Mouse (Mus musculus) kidney, postnatal 36 days (tissue): ENCODE measurements at regions not wholly inside any gene's neighbourhood (a gene's known extent, or its start where the extent isn't known, plus 50 kb on each side); places are given as distances from the start of the nearest gene placed in this dataset.

Experiments
- DNase-seq, 2 experiments: peaks; one replicate each; pipeline ENCODE4 v3.0.0; 2021 to 2022; ENCODE audit warnings: mixed read lengths in 2 of 2

DNA sequence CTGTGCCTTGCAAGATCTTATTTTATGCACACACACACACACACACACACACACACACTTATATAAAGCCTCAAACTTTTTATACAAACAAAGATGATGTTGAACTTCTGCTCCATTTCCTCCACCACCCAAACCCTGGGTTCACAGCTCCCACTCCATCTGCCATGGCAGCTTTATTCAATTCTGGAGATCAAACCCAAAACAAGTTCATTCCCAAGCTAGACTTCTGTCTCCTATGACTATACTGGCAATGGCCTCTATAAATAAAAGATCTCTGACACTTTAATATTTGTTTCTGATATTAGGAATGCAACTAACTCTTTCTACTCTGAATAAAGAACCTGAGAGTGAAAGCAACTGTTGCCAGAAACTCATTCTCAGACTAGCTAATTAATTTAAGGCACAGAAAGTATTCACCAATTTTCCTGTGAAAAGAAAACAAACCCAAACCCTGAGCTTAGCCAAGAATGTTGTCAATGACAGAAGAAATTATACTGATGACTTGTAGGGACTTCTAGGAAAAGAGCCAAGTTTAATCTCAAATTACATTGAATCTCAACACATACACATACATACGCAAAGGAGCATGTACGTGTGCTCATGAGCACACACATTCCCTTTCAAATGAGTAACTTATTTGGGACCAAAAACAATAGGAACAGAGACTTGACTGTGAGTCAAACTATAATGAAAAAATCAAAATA is 695.1 kb upstream of the 4930412O13Rik start:
- no peak for DNase-seq

DNA sequence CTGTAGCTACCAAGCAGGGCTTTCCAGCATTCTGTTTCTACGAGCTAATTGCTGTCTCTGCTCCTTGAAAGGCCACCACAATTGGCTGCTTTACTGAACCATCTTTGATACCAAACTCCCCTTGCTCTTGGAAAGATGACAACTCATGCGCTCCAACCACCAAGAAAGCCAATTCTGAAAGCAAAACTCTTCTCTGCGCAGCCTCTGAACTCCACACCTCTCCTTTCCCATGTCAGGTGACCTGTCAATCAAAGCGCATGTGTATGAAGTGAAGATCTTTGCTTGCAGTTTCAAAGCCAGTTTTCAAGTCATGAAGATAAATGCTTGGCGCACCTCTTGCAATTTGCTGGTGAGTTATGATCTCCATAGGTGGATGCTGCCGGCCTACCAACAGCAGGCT is 687.9 kb upstream of the 4930412O13Rik start:
- DNase-seq = no peak

DNA sequence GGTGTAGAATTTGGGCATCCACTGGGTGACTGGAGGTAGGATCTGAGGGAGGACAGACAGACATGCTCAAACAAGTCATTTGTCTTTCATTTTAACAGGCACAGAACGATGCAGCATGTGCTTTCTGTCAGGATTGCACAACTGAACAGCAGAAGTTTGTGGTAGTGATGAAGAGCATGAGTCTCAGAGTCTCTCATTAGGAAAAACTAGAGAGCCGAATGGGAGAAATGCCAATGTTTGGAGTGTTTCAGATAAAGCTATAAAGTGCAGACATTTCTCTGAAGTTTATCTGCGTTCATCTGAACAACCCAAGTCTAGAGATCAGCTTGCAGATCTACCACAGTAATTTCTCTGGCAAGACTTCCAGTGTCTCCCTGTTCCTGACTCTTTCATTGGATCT is 684.0 kb upstream of the 4930412O13Rik start:
- no peak for DNase-seq

DNA sequence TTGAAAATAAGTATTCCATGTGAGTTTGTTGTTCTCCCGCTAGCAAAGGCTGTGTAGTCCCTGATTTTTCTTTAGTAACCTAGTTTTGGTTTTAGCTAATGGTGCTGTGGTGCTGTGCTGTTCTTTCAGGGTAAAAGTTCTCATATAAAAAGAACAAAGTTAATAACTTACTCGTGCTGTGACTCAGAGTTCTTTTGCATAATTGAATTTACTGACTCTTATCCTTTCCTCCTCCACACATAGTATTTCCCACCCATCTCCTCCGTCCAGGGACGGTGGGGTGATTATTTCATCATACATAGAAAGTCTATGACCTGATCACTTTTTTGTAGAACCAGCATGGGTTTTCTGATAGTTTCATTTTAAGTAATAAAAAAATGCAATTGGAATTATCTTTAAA is 673.1 kb upstream of the 4930412O13Rik start:
- DNase-seq = no peak
